Mouse (Mus musculus) layer of hippocampus, postnatal 10 days (tissue): ENCODE results near the gene 4930523C07Rik. TPM values are rescaled to one million over a fixed set of nuclear protein-coding genes. Genes with fewer than 3 reads are reported as not detected.

Source experiments
- DNase-seq, 2 experiments: peaks; one replicate each; pipeline ENCODE4 v3.0.0; 2021; ENCODE audit warnings: low spot score in 2 of 2
- total RNA-seq, 2 experiments: library from RNA; stranded (reverse); gene quantifications; 2 replicates each; pipeline ENCODE4 v1.2.3; 2021

Gene 4930523C07Rik
- total RNA-seq, 2 experiments from 2014 or later: 2.3 to 2.4 TPM

GRCm38 (mm10) chr1:160045971-160046370, 1.8 kb downstream of the 4930523C07Rik start:
- DNase-seq: no peak

DNA sequence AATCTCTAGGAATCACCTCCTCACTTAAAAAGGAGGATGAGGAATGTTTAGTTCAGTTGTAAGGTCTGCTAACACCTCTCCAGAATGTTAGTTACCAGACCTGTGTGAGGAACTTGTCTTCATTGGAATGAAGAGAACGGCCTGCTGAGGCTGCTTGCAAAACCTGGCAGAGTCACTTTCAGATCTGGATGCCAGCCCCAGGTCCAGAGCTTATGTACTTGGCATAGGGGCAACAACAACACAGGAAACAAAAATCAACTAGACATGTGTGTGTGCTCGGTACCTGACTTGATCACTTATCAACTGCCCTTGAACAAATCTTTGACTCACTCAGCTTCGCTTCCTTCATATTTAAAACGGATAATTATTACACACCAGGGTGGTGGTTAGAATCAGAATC, 2.6 kb downstream of the 4930523C07Rik start:
- DNase-seq: no peak

DNA sequence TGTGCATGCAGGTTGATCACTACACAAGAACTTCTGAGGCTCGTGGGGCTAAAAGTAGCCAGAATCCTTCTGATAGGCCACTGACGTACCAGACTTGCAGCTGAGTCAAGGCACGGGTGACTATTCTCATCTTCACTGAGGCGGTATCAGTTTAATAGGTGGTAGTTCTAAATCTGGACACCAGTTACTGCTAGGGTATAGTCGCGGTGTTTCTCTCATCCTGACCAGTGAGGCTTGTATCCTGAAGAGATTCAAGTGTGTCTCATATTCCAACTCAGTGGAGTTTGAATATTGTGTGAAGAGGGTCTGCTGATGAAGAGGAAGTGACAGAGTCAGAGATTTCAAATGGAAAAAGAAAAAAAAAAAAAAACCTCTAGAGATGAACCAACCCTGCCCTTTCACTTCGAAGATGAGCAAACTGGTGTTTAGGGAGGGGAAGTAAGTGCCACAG, 3.3 kb downstream of the 4930523C07Rik start:
- DNase-seq: no peak

DNA sequence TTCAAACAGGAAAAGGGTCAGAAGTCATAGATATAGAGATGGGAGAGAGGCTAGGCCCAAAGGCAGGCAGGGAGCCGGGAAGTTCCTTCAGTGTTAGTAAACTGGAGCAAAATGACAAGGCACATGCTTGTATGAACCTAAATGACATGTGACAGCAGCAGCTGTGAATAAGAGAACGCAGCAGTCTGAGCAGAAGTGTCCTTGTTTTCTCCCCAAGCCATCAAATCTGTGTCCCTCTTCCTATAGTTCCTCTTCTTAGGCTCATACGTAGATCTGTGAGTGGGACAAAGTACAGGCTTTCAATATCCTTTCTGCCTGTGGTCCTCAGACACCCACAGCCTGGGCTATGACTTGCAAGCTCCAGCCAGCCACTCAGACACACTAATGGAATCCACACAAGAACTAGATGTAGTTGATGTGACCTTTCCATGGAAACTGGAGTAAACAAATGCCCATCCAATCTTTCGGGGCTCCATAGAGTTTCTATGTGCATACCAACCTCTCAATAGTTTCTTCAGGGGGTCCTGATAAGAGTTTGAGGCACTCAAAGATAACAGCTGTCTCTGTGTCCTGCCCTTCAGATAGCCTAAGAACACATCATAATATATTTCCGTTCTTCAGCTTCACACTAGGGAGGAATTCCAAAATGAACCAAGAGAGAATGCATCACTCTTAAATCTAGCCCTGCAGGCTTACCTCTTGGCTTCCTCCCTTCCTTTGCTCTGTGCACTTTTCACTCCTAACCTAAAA, 5.1 kb downstream of the 4930523C07Rik start:
- no peak for DNase-seq

DNA sequence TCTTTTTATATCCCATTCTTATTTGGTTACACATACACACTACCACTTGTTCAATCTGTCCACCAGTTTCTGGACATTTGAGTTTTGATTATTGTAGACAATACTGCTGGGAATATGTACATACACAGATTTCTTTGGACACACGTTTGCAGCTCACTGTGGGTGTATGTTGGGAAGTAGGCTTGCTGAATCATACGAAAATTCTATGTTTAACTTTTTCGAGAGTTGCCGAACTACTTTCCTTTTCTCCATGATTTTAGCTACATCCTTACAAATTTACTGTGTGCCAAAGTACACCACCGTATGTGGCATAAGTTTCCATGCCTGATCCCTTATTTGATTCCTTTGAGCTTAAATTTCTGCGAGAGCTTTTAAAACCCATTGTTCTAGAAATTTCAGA, 6.7 kb downstream of the 4930523C07Rik start:
- no peak for DNase-seq

DNA sequence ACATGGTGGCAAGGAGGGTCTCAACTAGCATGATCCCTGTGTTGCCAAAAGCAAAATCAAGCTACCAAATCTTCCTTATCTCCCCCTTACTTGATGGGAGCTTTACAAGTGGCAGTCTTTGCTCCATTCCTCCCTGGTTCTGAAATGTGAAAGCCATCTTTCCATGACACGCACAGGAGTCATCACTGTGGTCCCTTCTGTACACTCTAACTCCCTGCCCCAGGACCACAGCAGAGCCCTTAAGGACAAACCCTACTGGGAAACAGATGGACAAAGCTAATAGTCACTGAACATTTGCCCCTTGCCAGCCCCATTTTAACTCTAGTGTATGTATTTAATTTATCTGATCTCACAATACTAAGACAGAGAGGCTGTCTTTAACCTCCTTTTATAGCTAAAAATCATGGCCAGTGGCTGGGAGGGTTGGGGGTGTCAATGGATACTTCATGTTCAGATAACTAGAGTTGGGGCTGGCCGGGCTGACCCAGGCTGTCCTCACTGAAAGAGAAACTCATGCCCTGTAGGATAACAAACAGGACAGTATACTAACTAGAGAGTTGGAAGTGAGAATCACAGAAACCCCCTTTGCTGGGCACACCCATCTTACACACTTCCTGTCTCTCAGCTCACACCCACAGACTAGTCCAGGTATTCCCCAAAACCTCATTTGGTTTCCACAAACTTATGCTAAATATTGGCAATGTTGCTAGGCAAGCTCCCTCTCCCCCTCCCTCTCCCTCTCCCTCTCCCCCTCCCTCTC, 8.6 kb downstream of the 4930523C07Rik start:
- no peak for DNase-seq

- no peak for DNase-seq
Observed at GRCm38 (mm10) chr1:160053510-160054305, 9.5 kb downstream of the 4930523C07Rik start.

- no peak for DNase-seq
Observed at GRCm38 (mm10) chr1:160054366-160055078, 10.3 kb downstream of the 4930523C07Rik start.

DNA sequence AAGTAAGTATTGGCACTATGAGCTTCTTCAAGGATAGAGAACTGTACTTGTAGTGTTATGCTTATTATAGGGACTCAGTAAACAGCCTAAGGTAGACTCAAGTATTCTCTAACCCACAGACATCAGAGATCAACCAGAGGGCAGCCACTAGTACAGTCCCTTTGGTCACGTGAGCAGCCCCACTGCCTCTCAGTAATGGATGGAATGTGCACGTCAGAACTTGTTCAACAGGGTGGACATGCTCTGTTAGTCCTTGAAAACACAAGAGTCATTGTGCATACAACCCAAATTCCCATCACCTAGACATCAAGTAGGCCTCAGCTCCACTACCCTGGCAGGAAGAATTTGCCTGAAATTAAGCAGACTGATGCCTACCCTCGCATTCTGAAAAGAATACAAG, 13.5 kb downstream of the 4930523C07Rik start:
- DNase-seq: no peak

DNA sequence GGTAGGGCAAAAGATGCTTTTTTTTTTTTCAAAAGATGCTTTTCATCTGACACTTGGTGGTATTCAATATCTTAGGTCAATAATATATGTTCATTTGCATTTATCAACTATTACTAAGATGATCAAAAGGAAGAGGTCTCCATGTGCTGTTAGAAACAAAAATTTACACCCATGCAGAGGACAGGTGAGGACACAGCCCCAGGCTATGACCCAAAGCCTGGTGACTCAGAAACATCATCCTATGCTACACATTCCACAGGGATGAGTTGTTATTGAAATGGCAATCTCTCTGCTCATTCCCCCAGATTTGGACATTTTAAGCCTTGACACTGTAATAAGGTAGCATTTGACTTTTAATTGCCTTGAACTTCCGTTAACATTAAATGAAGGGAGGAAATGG, 15.7 kb downstream of the 4930523C07Rik start:
- no peak for DNase-seq

DNA sequence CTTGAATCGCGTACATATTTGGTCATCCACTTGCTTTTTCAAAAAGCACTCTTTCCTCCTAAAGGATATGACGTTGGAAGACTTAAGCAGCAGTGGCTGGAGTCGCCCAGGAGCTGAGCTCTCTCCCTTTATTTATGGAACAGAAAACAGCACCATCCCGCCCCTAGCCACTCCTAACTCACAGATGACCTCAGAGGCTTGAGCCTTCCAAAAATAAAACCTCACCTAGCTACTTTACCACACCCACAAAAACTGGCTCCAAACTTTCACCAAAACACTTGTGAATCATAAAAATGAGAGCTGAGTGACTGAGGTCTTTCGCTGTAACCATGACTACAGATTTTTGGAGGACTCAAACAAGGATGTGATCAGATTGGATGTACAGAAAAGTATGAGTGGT, 16.4 kb downstream of the 4930523C07Rik start:
- no peak for DNase-seq

- DNase-seq: no peak
Observed at GRCm38 (mm10) chr1:160061321-160061720, 17.1 kb downstream of the 4930523C07Rik start.

DNA sequence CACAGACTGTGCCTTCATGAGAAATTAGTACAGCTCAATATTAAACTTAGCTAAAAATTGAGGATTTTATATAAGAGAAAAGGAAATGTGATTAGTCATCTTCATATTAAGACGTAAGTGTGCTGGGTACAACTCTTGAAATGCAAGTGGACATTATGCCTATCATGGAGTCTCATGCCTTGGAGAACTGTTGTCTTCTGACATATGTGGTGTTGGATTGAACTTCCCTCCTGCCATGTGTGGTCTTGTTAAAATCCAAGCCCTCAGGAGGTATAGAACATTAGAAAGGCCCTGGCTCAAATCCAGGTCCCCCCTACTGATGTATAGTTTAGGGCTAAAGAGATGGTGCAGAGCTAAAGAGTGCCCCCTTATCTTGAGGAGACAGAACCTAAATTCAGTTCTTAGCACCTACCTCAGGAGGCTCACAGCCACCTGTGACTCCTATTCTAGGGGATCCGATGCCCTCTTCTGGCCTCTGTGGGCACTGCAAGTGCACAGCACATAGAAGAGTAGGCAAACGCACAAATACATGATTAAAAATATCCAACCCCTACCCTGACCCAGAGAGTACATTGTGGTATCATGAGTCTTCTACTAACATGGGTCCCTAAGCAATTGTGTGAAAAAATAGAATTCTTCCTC, 17.7 kb downstream of the 4930523C07Rik start:
- DNase-seq: peak in 1 of 2 experiments; percentile 25

DNA sequence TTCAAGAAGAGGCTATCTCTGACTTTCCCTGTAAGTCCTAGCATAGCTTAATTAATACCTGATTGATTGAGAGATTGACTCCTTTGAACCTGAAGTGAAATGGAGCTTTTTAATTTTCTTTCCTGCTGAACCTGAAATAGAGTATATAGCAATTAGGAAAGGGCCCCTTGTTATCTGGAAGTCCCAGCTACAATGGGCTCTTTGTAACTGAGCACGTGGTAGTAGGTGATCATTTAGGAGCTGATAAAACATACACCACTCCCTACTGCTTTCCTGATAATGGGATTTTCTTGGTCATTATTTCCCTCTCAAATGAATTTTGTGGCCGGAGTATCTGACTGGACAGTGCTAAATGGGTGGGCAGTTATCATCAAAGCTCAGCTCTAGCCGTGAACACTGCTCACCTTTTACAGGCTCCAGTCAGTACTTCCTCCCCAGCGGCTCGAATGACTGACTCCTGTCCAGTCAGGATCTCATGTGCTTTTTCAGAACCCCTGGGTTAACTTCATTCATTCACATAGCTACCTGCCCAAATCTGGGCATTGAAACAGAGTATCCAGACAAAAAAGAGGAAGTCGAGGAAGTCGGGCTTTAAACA, 20.5 kb downstream of the 4930523C07Rik start:
- no peak for DNase-seq

- no peak for DNase-seq
Observed at GRCm38 (mm10) chr1:160078882-160079661, 34.9 kb downstream of the 4930523C07Rik start.

DNA sequence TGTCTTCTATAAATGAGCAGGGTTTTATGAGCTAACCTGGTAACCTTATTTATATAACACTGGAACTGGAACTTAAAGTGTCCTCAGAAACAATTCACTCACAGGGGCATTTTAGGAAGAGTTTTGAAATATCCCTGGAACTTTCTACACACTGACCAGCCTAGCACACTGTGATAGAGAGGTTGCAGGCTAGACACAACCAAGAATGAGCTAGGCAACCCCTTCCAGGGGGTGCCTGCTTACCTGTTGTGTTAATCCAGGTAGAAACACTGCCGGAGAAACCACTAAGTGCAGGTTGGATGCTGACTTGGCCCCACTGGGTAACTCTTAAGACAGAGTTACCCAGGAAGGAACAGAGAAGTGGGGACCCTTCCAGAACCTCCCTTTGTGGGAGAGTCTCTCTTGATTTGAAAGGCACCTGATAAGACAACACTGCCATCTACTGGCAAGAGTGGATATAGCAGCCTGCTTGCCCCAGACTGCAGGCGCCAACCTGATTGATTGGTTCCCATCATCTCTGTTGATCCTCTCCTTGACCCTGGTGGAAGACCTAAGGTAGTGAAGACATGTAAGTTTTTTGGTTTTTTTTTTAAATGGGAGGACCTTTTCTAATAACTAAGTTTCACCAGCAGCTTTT, 36.7 kb downstream of the 4930523C07Rik start:
- DNase-seq: peak; percentile 92 to 95

DNA sequence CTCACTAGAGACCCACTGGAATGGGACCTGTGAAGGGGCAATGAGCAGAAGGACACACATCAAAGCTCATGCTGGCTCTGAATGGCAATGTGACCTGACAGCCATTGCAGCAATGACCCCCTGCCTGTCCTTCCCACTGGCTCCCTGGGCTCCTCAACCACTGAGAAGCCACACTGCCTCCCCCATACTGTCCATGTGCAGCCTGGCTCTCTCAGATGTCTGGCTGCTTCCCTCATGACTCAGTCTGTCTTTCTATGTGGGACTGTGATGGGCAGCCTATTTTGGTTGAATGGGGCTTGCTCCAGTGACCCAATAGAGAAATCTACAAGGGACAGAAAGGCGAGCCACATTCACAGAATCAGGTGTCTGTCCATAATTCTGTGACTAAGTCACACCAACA, 38.5 kb downstream of the 4930523C07Rik start:
- DNase-seq: no peak

- DNase-seq: no peak
Observed at GRCm38 (mm10) chr1:160084239-160084638, 40.1 kb downstream of the 4930523C07Rik start.

DNA sequence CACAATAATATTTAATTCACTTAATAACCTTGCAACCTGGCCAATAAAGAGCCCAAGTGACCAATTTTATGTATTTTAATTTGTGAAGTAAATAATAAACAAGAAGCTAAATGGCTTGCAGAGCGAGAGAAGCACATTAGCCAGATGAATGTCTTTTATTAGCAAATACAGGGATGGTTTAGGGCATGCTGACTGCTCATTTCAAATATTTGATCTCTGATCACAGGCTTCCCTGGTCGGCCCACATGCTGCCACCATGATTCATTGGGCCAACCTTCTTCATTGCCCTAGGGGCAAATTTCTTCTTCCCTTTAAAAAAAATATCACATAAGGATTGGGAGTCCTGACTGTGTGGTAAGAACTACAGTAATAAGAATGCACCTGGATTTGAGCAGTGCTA, 42.5 kb downstream of the 4930523C07Rik start:
- DNase-seq: no peak
